7 mouse cellular contexts compared by ENCODE assay signal in genomic region chr19:6909507-6910289, GRCm38 (mm10). TPM values are rescaled to one million over a fixed set of nuclear protein-coding genes. Genes with fewer than 3 reads are reported as not detected.
A peak's percentile ranks its signal among the peaks of the same experiment; 100 is the strongest.
DNase-seq lines count a peak whose midpoint lies in the region; ATAC-seq lines count a peak whose summit lies in the region.

Gene Trmt112 (plus strand): TSS chr19:6909698.
Gene Prdx5 (minus strand): TSS chr19:6910106.

- intact Hi-C loops in left cerebral cortex, postnatal 36 days (cut with DNase I), result loop anchor here (5.0 kb wide), 1 partner anchor 67 kb away; the partner anchor contains the start of gene Rps6ka4

- ATAC-seq in intestine, embryonic 16.5 days, result peak; percentile 94
- ATAC-seq in midbrain, embryonic 11.5 days (ENCODE audit: low FRiP score), result peak; percentile 91

- H3K4me2 ChIP-seq in intestine, embryonic 16.5 days (ENCODE audit: low read depth, low read length), result peak within 1 kb of the TSS; percentile 58
- peak within 1 kb of the TSS; percentile 67 for H3K4me2 ChIP-seq in midbrain, embryonic 11.5 days

- WGBS in intestine, embryonic 16.5 days, result under 1% methylated on average over 65 of the region's 65 CpGs
- WGBS in midbrain, embryonic 11.5 days, result 0% methylated on average over 65 of the region's 65 CpGs

- H3K9ac ChIP-seq in intestine, embryonic 16.5 days (ENCODE audit: low read depth, low read length), result peak within 1 kb of the TSS; percentile 77
- H3K9ac ChIP-seq in midbrain, embryonic 11.5 days (ENCODE audit: low read length), result peak within 1 kb of the TSS; percentile 76

- H3K27ac ChIP-seq in intestine, embryonic 16.5 days (ENCODE audit: low read length), result peak within 1 kb of the TSS; percentile 99
- H3K27ac ChIP-seq in midbrain, embryonic 11.5 days (ENCODE audit: low read depth, low read length), result peak within 1 kb of the TSS; percentile 92

- peak within 1 kb of the TSS; percentile 60 for H3K4me3 ChIP-seq in intestine, embryonic 16.5 days (ENCODE audit: low read length)
- peak within 1 kb of the TSS; percentile 69 for H3K4me3 ChIP-seq in midbrain, embryonic 11.5 days (ENCODE audit: low read depth, low read length)

- peaks cover 17% of the 10 kb centered on the region for H3K4me1 ChIP-seq in intestine, embryonic 16.5 days (ENCODE audit: control insufficient read depth, insufficient read depth, low read length)
- peaks cover 18% of the 10 kb centered on the region for H3K4me1 ChIP-seq in midbrain, embryonic 11.5 days (ENCODE audit: control insufficient read depth, insufficient read depth, low read length)

- H3K27me3 ChIP-seq in intestine, embryonic 16.5 days (replicated peaks; ENCODE audit: control insufficient read depth, insufficient read depth, low read length), result no peaks in the 10 kb centered on the region
- H3K27me3 ChIP-seq in midbrain, embryonic 11.5 days (ENCODE audit: control insufficient read depth, insufficient read depth, low read length), result no peaks in the 10 kb centered on the region

- peak; percentile 94 for DNase-seq in adrenal gland, adult 2 months
- DNase-seq in embryo, embryonic 11.5 days (ENCODE audit: low read depth, low spot score), result peak; percentile 88
- peak; percentile 76 to 90 for DNase-seq in gastrocnemius, postnatal 4 days (ENCODE audit: low spot score in 2 of 2)
- peak; percentile 91 to 93 for DNase-seq in left cerebral cortex, postnatal 36 days (ENCODE audit: low spot score in 2 of 2)
- peak; percentile 98 for DNase-seq in midbrain, embryonic 11.5 days (ENCODE audit: low spot score, missing footprints)
- peak; percentile 94 for DNase-seq in skeletal muscle tissue, adult 2 months (ENCODE audit: low read depth, low spot score)

- no peaks in the 10 kb centered on the region for H3K9me3 ChIP-seq in intestine, embryonic 16.5 days (ENCODE audit: control insufficient read depth, low read length)
- H3K9me3 ChIP-seq in midbrain, embryonic 11.5 days (ENCODE audit: control insufficient read depth, low read length), result no peaks in the 10 kb centered on the region

- H3K36me3 ChIP-seq in intestine, embryonic 16.5 days (ENCODE audit: control insufficient read depth, insufficient read depth, low read length), result peaks cover 22% of the 10 kb centered on the region
- H3K36me3 ChIP-seq in midbrain, embryonic 11.5 days (ENCODE audit: control insufficient read depth, insufficient read depth, low read length), result peaks cover 20% of the 10 kb centered on the region

RNA-seq across cellular contexts. Expression of gene Trmt112, which starts in this region (rescaled TPM):
- total RNA-seq in adrenal gland, adult 2 months (2021), result 100 to 1,000 TPM; 103 to 118 TPM
- polyA plus RNA-seq in adrenal gland, adult 2 months (2012; rRNA removed), result 197 and 206 TPM in 2 replicates
- total RNA-seq in gastrocnemius, postnatal 4 days (2021), result 10 to 100 TPM; 54.7 to 56.4 TPM
- polyA plus RNA-seq in intestine, embryonic 16.5 days (2015; fragmentation: Nextera tagmentation; extraction: Ambion mirVana), result 97.6 and 111 TPM in 2 replicates
- total RNA-seq in left cerebral cortex, postnatal 36 days (2021), result 10 to 100 TPM; 39.8 to 48.2 TPM
- polyA plus RNA-seq in midbrain, embryonic 11.5 days (2014; fragmentation: Nextera tagmentation; extraction: Ambion mirVana), result 147 and 151 TPM in 2 replicates

RNA-seq across cellular contexts. Expression of gene Prdx5, which starts in this region (rescaled TPM):
- total RNA-seq in adrenal gland, adult 2 months (2021), result 100 to 1,000 TPM; 297 to 298 TPM
- 90.2 and 91.2 TPM in 2 replicates for polyA plus RNA-seq in adrenal gland, adult 2 months (2012; rRNA removed)
- total RNA-seq in gastrocnemius, postnatal 4 days (2021), result 100 to 1,000 TPM; 137 to 142 TPM
- 234 and 241 TPM in 2 replicates for polyA plus RNA-seq in intestine, embryonic 16.5 days (2015; fragmentation: Nextera tagmentation; extraction: Ambion mirVana)
- total RNA-seq in left cerebral cortex, postnatal 36 days (2021), result 100 to 1,000 TPM; 341 to 382 TPM
- polyA plus RNA-seq in midbrain, embryonic 11.5 days (2014; fragmentation: Nextera tagmentation; extraction: Ambion mirVana), result 123 and 127 TPM in 2 replicates

Comparison
In these comparisons a context has a peak if more than half of its experiments do, and no peak if none do; other contexts are left out.
1. Peak in every context shown above with its lines: DNase-seq, ATAC-seq, H3K4me3 ChIP-seq and H3K27ac ChIP-seq.